Mouse (Mus musculus) thymus, adult 2 months (tissue): ENCODE measurements around the gene Zfp664. TPM values are rescaled to one million over a fixed set of nuclear protein-coding genes. Genes with fewer than 3 reads are reported as not detected.

Source experiments
- DNase-seq: peaks from one replicate; pipeline ENCODE4 v3.0.0; 2021
- H3K27ac ChIP-seq: fragments of 200-500 bp; 2 replicates; pipeline ENCODE4 v1.5.1; 2012; ENCODE audit warnings: low read length, control low read depth; ENCODE audit not compliant: control insufficient read depth, insufficient read depth
- H3K27me3 ChIP-seq: fragments of 200-500 bp; 2 replicates; pipeline ENCODE4 v1.6.1; 2012; ENCODE audit warnings: mild to moderate bottlenecking, low read length, moderate library complexity, mixed read lengths; ENCODE audit not compliant: control insufficient read depth, insufficient read depth
- H3K36me3 ChIP-seq: fragments of 200-500 bp; 2 replicates; pipeline ENCODE4 v1.6.1; 2012; ENCODE audit warnings: mild to moderate bottlenecking, low read length, moderate library complexity; ENCODE audit not compliant: control insufficient read depth, insufficient read depth
- H3K4me1 ChIP-seq: fragments of 200-500 bp; replicated peaks from 2 replicates; pipeline ENCODE4 v1.6.1; 2012; ENCODE audit warnings: low read length; ENCODE audit not compliant: control insufficient read depth, insufficient read depth
- H3K4me3 ChIP-seq: fragments of 200-500 bp; 2 replicates; pipeline ENCODE4 v1.5.1; 2012; ENCODE audit warnings: mild to moderate bottlenecking, low read length, control low read depth, moderate library complexity; ENCODE audit not compliant: control insufficient read depth, insufficient read depth
- CTCF ChIP-seq: fragments of 200-500 bp; IDR thresholded peaks from 2 replicates; pipeline ENCODE4 v1.5.1; 2012; ENCODE audit warnings: mild to moderate bottlenecking, control low read depth, low read length, moderate library complexity, borderline replicate concordance; ENCODE audit not compliant: control insufficient read depth, poor library complexity, insufficient read depth; ENCODE audit errors: extremely low read depth
- POLR2A ChIP-seq: fragments of 200-500 bp; IDR thresholded peaks from 2 replicates; pipeline ENCODE4 v1.6.1; 2012; ENCODE audit warnings: mild to moderate bottlenecking, low read length, control low read depth, moderate library complexity; ENCODE audit not compliant: control insufficient read depth, poor library complexity, insufficient read depth; ENCODE audit errors: extremely low read depth
- WGBS: fragments of 180-500 bp; shearing (Covaris S2); methylation state at CpG from one replicate; pipeline ENCODE4 v1.1.7; 2018; 5-methylcytosine and 5-hydroxymethylcytosine counted together
- polyA plus RNA-seq: library from polyadenylated mRNA; depleted of rRNA; stranded (reverse); fragments of >200 nt; gene quantifications from 2 replicates; pipeline ENCODE4 v1.2.3, GENCODE M21; 2012

Zfp664 gene
- polyA plus RNA-seq, 1 experiment = 35.7 TPM

GRCm38 (mm10) chr5:124879801-124880200 is 17.3 kb downstream of the Zfp664 start:
- Histone ChIP-seq H3K27ac (no peak overlapping the region), H3K4me3 (no peak overlapping the region), H3K27me3 (no peaks in the 10 kb centered on the region), H3K4me1 (no peaks in the 10 kb centered on the region), H3K36me3 (peaks cover 5% of the 10 kb centered on the region)
- TF ChIP-seq POLR2A (no peak), CTCF (no peak)
- WGBS = 95% methylated on average over 6 of the region's 6 CpGs
- no peak for DNase-seq

- H3K36me3 ChIP-seq = peaks cover 35% of the 10 kb centered on the region
- no peak for DNase-seq
- 95% methylated on average over 6 of the region's 6 CpGs for WGBS
Observed at GRCm38 (mm10) chr5:124883877-124884276, 21.4 kb downstream of the Zfp664 start.

GRCm38 (mm10) chr5:124888661-124889060 is 26.2 kb downstream of the Zfp664 start:
- TF ChIP-seq CTCF (no peak), POLR2A (no peak)
- Histone ChIP-seq H3K27me3 (no peaks in the 10 kb centered on the region), H3K27ac (no peak overlapping the region), H3K4me3 (no peak overlapping the region), H3K36me3 (peaks cover 35% of the 10 kb centered on the region), H3K4me1 (no peaks in the 10 kb centered on the region)
- no peak for DNase-seq
- 98% methylated on average over 8 of the region's 8 CpGs for WGBS

More at GRCm38 (mm10) chr5:124883877-124884276, 21.4 kb downstream of the Zfp664 start:
- H3K4me1 ChIP-seq = no peaks in the 10 kb centered on the region
- H3K27ac ChIP-seq = no peak overlapping the region
- TF ChIP-seq POLR2A = no peak
- TF ChIP-seq CTCF = no peak
- no peaks in the 10 kb centered on the region for H3K27me3 ChIP-seq
- no peak overlapping the region for H3K4me3 ChIP-seq

GRCm38 (mm10) chr5:124891921-124892370 is 29.5 kb downstream of the Zfp664 start:
- 87% methylated on average over 3 of the region's 3 CpGs for WGBS
- H3K4me1 ChIP-seq = no peaks in the 10 kb centered on the region
- H3K27me3 ChIP-seq = no peaks in the 10 kb centered on the region
- no peak for DNase-seq
- peaks cover 9% of the 10 kb centered on the region for H3K36me3 ChIP-seq
- TF ChIP-seq CTCF = no peak
- no peak for TF ChIP-seq POLR2A
- H3K4me3 ChIP-seq = no peak overlapping the region
- no peak overlapping the region for H3K27ac ChIP-seq

- no peak for DNase-seq
- Histone ChIP-seq H3K36me3 (no peaks in the 10 kb centered on the region), H3K27me3 (no peaks in the 10 kb centered on the region), H3K27ac (no peak overlapping the region), H3K4me3 (no peak overlapping the region), H3K4me1 (peaks cover 5% of the 10 kb centered on the region; the same call in 1 of the 2 replicates)
- WGBS = 83% methylated on average over 6 of the region's 8 CpGs
- TF ChIP-seq POLR2A = no peak
- TF ChIP-seq CTCF = no peak
Observed at GRCm38 (mm10) chr5:124896135-124896534, 33.6 kb downstream of the Zfp664 start.

- H3K4me1 ChIP-seq = peaks cover 5% of the 10 kb centered on the region; the same call in 1 of the 2 replicates
- H3K4me3 ChIP-seq = no peak overlapping the region
- TF ChIP-seq CTCF (peak; percentile 97), POLR2A (no peak)
- no peaks in the 10 kb centered on the region for H3K27me3 ChIP-seq
- H3K36me3 ChIP-seq = no peaks in the 10 kb centered on the region
- H3K27ac ChIP-seq = no peak overlapping the region
- WGBS = 31% methylated on average over 20 of the region's 20 CpGs
- peak; percentile 88 for DNase-seq
Observed at GRCm38 (mm10) chr5:124899945-124900631, 37.6 kb downstream of the Zfp664 start.

- TF ChIP-seq POLR2A = no peak
- no peak for TF ChIP-seq CTCF
- Histone ChIP-seq H3K27ac (no peak overlapping the region), H3K36me3 (no peaks in the 10 kb centered on the region), H3K27me3 (no peaks in the 10 kb centered on the region), H3K4me1 (peaks cover 5% of the 10 kb centered on the region; the same call in 1 of the 2 replicates), H3K4me3 (no peak overlapping the region)
- 78% methylated on average over 19 of the region's 19 CpGs for WGBS
- no peak for DNase-seq
Observed at GRCm38 (mm10) chr5:124900738-124901490, 38.4 kb downstream of the Zfp664 start.
